Mouse (Mus musculus) urinary bladder, postnatal 4 days (tissue): ENCODE results near the gene Mpig6b.
A peak's percentile ranks its signal among the peaks of the same experiment; 100 is the strongest.

Experiments
- DNase-seq, 2 experiments: peaks; one replicate each; pipeline ENCODE4 v3.0.0; 2021 to 2022; ENCODE audit warnings: low spot score in 2 of 2

Gene Mpig6b

GRCm38 (mm10) chr17:35085208-35085865, 19.4 kb upstream of the Mpig6b start, which contains the start of gene Ly6g6f:
Gene Ly6g6f (minus strand): TSS chr17:35085610.
- DNase-seq, result no peak

- no peak for DNase-seq
Observed at GRCm38 (mm10) chr17:35083929-35084497, 18.0 kb upstream of the Mpig6b start.

GRCm38 (mm10) chr17:35082841-35083576, 17.0 kb upstream of the Mpig6b start:
- no peak for DNase-seq

GRCm38 (mm10) chr17:35080710-35081109, 14.7 kb upstream of the Mpig6b start:
- no peak for DNase-seq

- no peak for DNase-seq
Observed at GRCm38 (mm10) chr17:35080248-35080647, 14.3 kb upstream of the Mpig6b start.

- no peak for DNase-seq
Observed at GRCm38 (mm10) chr17:35079778-35080177, 13.8 kb upstream of the Mpig6b start.

GRCm38 (mm10) chr17:35077786-35078233, 11.8 kb upstream of the Mpig6b start, which contains the start of gene Ly6g6d:
Gene Ly6g6d (minus strand): TSS chr17:35078065.
- peak in 1 of 2 experiments; percentile 47 for DNase-seq

GRCm38 (mm10) chr17:35077285-35077684, 11.3 kb upstream of the Mpig6b start:
- DNase-seq, result no peak

- no peak for DNase-seq
Observed at GRCm38 (mm10) chr17:35076507-35077176, 10.7 kb upstream of the Mpig6b start, which contains the start of gene Ly6g6e. Gene Ly6g6e (plus strand): TSS chr17:35076902.

- no peak for DNase-seq
Observed at GRCm38 (mm10) chr17:35074097-35074496, 8.1 kb upstream of the Mpig6b start.

GRCm38 (mm10) chr17:35071454-35071853, 5.5 kb upstream of the Mpig6b start:
- no peak for DNase-seq

GRCm38 (mm10) chr17:35070556-35071229, 4.7 kb upstream of the Mpig6b start:
- no peak for DNase-seq

- DNase-seq, result no peak
Observed at GRCm38 (mm10) chr17:35068213-35068914, 2.4 kb upstream of the Mpig6b start.

- peak in 1 of 2 experiments; percentile 65 for DNase-seq
Observed at GRCm38 (mm10) chr17:35064951-35065947, 735 bp downstream of the Mpig6b start, which contains the start of gene Ly6g6c. Gene Ly6g6c (plus strand): TSS chr17:35065388.

GRCm38 (mm10) chr17:35064378-35064877, 1.6 kb downstream of the Mpig6b start:
- no peak for DNase-seq

GRCm38 (mm10) chr17:35063466-35063865, 2.5 kb downstream of the Mpig6b start:
- DNase-seq, result no peak

- DNase-seq, result no peak
Observed at GRCm38 (mm10) chr17:35061299-35061698, 4.7 kb downstream of the Mpig6b start.

- DNase-seq, result no peak
Observed at GRCm38 (mm10) chr17:35060737-35061297, 5.2 kb downstream of the Mpig6b start.

- no peak for DNase-seq
Observed at GRCm38 (mm10) chr17:35060071-35060470, 5.9 kb downstream of the Mpig6b start.
